Mouse (Mus musculus) testis, adult 2 months (tissue): ENCODE data around the gene Prdm15. TPM values are rescaled to one million over a fixed set of nuclear protein-coding genes. Genes with fewer than 3 reads are reported as not detected.

Source experiments
- H3K27ac ChIP-seq: fragments of 200-500 bp; 2 replicates; pipeline ENCODE4 v1.5.1; 2012; ENCODE audit warnings: low read depth, low read length; ENCODE audit not compliant: control insufficient read depth, insufficient read depth
- H3K27me3 ChIP-seq: fragments of 200-500 bp; 2 replicates; pipeline ENCODE4 v1.6.1; 2012; ENCODE audit warnings: mild to moderate bottlenecking, low read length, moderate library complexity; ENCODE audit not compliant: control insufficient read depth, insufficient read depth
- H3K36me3 ChIP-seq: fragments of 200-500 bp; 2 replicates; pipeline ENCODE4 v1.6.1; 2012; ENCODE audit warnings: mild to moderate bottlenecking, low read length; ENCODE audit not compliant: control insufficient read depth, insufficient read depth
- H3K4me1 ChIP-seq: fragments of 200-500 bp; 2 replicates; pipeline ENCODE4 v1.6.1; 2012; ENCODE audit warnings: low read length; ENCODE audit not compliant: control insufficient read depth, insufficient read depth
- H3K4me3 ChIP-seq: fragments of 200-500 bp; 2 replicates; pipeline ENCODE4 v1.5.1; 2012; ENCODE audit warnings: low read depth, mild to moderate bottlenecking, low read length, moderate library complexity, mixed read lengths; ENCODE audit not compliant: control insufficient read depth
- CTCF ChIP-seq: fragments of 200-500 bp; IDR thresholded peaks from 2 replicates; pipeline ENCODE4 v1.5.1; 2012; ENCODE audit warnings: low read depth, mild to moderate bottlenecking, inconsistent platforms, low read length, moderate library complexity; ENCODE audit not compliant: control insufficient read depth, insufficient read depth, insufficient replicate concordance
- POLR2A ChIP-seq: fragments of 200-500 bp; IDR thresholded peaks from 2 replicates; pipeline ENCODE4 v1.6.1; 2012; ENCODE audit warnings: low read depth, mild to moderate bottlenecking, inconsistent platforms, low read length, moderate library complexity; ENCODE audit not compliant: control insufficient read depth
- polyA plus RNA-seq: library from polyadenylated mRNA; depleted of rRNA; stranded (reverse); fragments of >200 nt; gene quantifications from 2 replicates; pipeline ENCODE4 v1.2.3, GENCODE M21; 2012; rRNA removed

Gene Prdm15
- 3.6 and 5.0 TPM in 2 replicates for polyA plus RNA-seq

DNA sequence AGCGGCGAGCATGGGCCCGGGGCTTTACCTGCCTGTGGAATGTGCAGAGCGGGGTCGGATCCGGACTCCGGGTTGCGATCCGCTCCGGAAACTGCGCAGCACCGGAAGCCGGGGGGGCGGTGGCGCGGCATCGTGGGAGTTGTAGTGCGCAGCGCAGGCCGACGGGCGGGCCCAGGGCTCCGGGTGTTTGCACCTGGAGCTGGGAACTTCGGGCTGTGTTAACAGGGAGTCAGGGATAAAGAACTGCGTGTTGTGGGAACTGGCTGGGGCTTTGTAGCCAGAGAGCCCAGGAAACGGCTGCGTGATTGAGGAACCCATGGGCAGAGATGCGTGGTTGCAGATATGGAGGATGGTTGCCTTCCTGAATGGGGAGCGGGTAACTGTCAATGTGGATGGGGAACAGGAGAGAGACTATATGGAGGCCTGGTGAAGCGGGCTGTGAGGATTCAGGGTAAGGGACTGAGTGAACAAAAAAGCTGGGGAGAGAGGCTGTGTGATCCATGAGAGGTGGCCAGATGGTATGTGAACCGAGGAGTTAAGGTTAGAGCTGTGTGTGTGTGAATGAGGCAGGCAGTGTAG is at the start of gene Prdm15:
Gene Prdm15 (minus strand): TSS at position 110 of the 579 bp plus-strand sequence.
- H3K36me3 ChIP-seq = no peaks in the 10 kb centered on the region
- H3K27me3 ChIP-seq = no peaks in the 10 kb centered on the region
- H3K27ac ChIP-seq = peak within 1 kb of the TSS; percentile 93
- no peak for TF ChIP-seq CTCF
- TF ChIP-seq POLR2A = peak; percentile 72
- peak within 1 kb of the TSS; percentile 91 for H3K4me3 ChIP-seq
- peaks cover 3% of the 10 kb centered on the region for H3K4me1 ChIP-seq

GRCm38 (mm10) chr16:97897346-97898024 is 45.8 kb upstream of the Prdm15 start:
- Histone ChIP-seq H3K27ac (no peak overlapping the region), H3K4me1 (no peaks in the 10 kb centered on the region), H3K4me3 (no peak overlapping the region), H3K27me3 (no peaks in the 10 kb centered on the region), H3K36me3 (no peaks in the 10 kb centered on the region)
- TF ChIP-seq POLR2A = no peak
- no peak for TF ChIP-seq CTCF

DNA sequence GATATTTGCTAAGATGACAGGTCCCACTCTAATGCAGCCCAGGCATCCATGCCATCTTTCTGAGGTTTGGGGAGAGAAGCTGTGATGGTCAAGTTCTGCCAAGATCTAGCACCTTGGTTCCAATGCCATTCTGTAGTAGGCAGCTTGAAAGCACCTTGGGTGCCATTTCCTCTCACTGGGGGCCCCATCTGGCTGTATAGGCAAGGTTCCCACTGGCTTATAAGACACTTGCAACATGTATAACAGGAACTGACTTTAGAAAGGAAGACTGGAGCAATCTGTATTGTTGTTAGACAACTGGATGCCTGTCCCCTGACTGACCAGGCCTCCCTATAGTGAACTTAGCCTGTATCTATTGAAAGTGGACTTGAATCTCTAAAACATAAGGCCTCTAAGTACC is 36.1 kb upstream of the Prdm15 start:
- no peaks in the 10 kb centered on the region for H3K4me1 ChIP-seq
- no peaks in the 10 kb centered on the region for H3K36me3 ChIP-seq
- H3K27ac ChIP-seq = no peak overlapping the region
- TF ChIP-seq CTCF (no peak), POLR2A (no peak)
- H3K4me3 ChIP-seq = no peak overlapping the region
- H3K27me3 ChIP-seq = no peaks in the 10 kb centered on the region

DNA sequence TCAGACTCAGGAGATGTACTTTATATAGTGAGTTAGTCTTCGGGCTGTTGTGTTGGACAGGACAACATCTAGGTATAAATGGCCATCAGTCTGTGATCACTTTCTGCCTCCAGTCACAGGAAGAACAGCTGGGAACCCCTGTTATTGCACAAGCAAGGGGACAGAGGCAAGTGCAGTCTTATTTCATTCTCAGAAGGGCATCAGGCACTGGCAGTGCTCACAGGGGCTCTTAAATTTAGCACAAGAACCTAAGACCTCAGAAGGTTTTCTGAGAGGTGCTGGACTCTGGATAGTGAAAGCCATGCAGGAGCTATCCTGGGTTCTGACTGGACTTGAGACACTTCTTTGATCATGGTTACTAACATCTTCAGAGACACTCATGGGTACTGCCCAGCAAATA is 32.0 kb upstream of the Prdm15 start:
- H3K27ac ChIP-seq = no peak overlapping the region
- H3K4me1 ChIP-seq = no peaks in the 10 kb centered on the region
- TF ChIP-seq POLR2A (no peak), CTCF (no peak)
- H3K36me3 ChIP-seq = no peaks in the 10 kb centered on the region
- no peak overlapping the region for H3K4me3 ChIP-seq
- H3K27me3 ChIP-seq = no peaks in the 10 kb centered on the region

DNA sequence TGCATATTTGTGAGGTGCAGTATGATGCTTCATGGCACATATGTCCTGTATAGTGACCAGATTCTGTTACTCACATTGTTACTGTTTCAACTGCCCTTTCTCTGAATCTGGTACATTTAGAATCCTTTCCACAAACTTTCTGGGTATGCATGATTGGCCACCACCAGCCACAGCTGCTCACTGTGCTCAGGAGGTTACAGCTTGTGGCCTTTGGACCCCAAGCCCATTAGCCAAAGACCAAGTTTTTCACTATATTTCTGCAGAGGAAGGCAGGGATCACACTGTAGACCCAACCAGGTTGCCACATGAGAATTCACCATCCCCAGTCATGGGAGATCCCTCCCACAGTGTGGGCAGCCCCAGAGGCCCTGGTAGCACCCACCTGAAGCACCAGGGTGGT is 31.2 kb upstream of the Prdm15 start:
- Histone ChIP-seq H3K4me1 (no peaks in the 10 kb centered on the region), H3K27ac (no peak overlapping the region), H3K27me3 (no peaks in the 10 kb centered on the region), H3K36me3 (no peaks in the 10 kb centered on the region), H3K4me3 (no peak overlapping the region)
- TF ChIP-seq CTCF (no peak), POLR2A (no peak)

DNA sequence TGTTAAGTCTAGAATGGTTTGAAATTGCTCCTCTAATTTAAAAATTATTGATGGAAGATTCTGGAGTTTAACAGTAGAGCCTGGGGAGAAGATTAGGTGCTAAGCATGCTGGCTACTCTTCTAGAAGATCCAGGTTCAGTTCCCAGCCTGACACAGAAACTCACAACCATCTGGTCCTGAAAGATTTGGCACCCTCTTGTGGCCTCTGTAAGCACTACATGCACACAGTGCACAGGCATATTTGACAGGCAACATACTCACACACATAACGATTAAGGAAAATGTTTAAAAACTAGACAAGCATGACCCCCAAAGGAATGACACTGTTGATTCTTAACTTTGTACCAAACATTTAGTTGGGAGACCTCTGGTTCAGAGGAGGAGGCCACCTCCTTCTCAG is 27.5 kb upstream of the Prdm15 start:
- Histone ChIP-seq H3K36me3 (no peaks in the 10 kb centered on the region), H3K27me3 (no peaks in the 10 kb centered on the region), H3K4me3 (no peak overlapping the region), H3K27ac (no peak overlapping the region), H3K4me1 (no peaks in the 10 kb centered on the region)
- TF ChIP-seq POLR2A (no peak), CTCF (no peak)

DNA sequence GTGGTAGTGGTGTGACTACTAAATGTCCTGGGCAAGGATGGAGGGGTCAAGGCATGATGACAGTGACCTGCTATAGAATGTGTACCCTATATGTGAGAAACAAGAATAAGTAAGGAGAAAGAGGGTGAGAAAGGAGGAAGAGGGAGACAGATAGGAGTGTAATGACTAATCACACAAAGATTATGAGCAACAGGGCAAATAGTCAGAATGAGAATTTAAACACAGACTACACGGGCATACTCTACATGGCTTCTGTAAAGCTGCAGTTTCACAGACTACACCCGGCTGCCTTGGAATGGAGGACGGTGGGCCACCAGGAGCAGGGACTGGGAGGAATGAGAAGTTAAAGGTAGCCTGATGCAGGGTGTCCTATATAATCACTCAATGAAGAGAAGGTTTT is 25.9 kb upstream of the Prdm15 start:
- Histone ChIP-seq H3K4me1 (no peaks in the 10 kb centered on the region), H3K27me3 (no peaks in the 10 kb centered on the region), H3K4me3 (no peak overlapping the region), H3K36me3 (no peaks in the 10 kb centered on the region), H3K27ac (no peak overlapping the region)
- TF ChIP-seq CTCF = no peak

GRCm38 (mm10) chr16:97875101-97875500 is 23.5 kb upstream of the Prdm15 start:
- Histone ChIP-seq H3K27ac (no peak overlapping the region), H3K4me1 (no peaks in the 10 kb centered on the region), H3K4me3 (no peak overlapping the region), H3K36me3 (no peaks in the 10 kb centered on the region), H3K27me3 (no peaks in the 10 kb centered on the region)
- TF ChIP-seq CTCF (no peak), POLR2A (no peak)
